Mouse (Mus musculus): ENCODE results near the gene Itga2b. TPM values are rescaled to one million over a fixed set of nuclear protein-coding genes. Genes with fewer than 3 reads are reported as not detected.

Itga2b gene
- polyA plus RNA-seq, 1 experiment = 3.4 TPM

- no peak for TF ChIP-seq POLR2A (IDR thresholded peaks at IDR 0.05; ENCODE audit: control insufficient read depth, low read depth, low read length)
- TF ChIP-seq CTCF (IDR thresholded peaks at IDR 0.05; ENCODE audit: control insufficient read depth, insufficient read depth, insufficient replicate concordance, low read depth, low read length) = no peak
- Histone ChIP-seq H3K27ac (ENCODE audit: control insufficient read depth, insufficient read depth, low read depth, low read length) (no peak overlapping the region), H3K36me3 (ENCODE audit: control insufficient read depth, insufficient read depth, low read length) (no peaks in the 10 kb centered on the region)
Observed at GRCm38 (mm10) chr11:102494063-102494650, 24.2 kb upstream of the Itga2b start.

GRCm38 (mm10) chr11:102493241-102493640, 23.3 kb upstream of the Itga2b start:
- Histone ChIP-seq H3K4me1 (ENCODE audit: control insufficient read depth, insufficient read depth, low read length) (no peaks in the 10 kb centered on the region), H3K27ac (ENCODE audit: control insufficient read depth, insufficient read depth, low read depth, low read length) (no peak overlapping the region), H3K4me3 (ENCODE audit: control insufficient read depth, low read depth, low read length) (no peak overlapping the region), H3K36me3 (ENCODE audit: control insufficient read depth, insufficient read depth, low read length) (no peaks in the 10 kb centered on the region), H3K27me3 (ENCODE audit: control insufficient read depth, insufficient read depth, low read length) (no peaks in the 10 kb centered on the region)
- no peak for TF ChIP-seq CTCF (IDR thresholded peaks at IDR 0.05; ENCODE audit: control insufficient read depth, insufficient read depth, insufficient replicate concordance, low read depth, low read length)
- no peak for TF ChIP-seq POLR2A (IDR thresholded peaks at IDR 0.05; ENCODE audit: control insufficient read depth, low read depth, low read length)

More at GRCm38 (mm10) chr11:102494063-102494650, 24.2 kb upstream of the Itga2b start:
- no peak overlapping the region for H3K4me3 ChIP-seq (ENCODE audit: control insufficient read depth, low read depth, low read length)
- no peaks in the 10 kb centered on the region for H3K4me1 ChIP-seq (ENCODE audit: control insufficient read depth, insufficient read depth, low read length)
- H3K27me3 ChIP-seq (ENCODE audit: control insufficient read depth, insufficient read depth, low read length) = no peaks in the 10 kb centered on the region

GRCm38 (mm10) chr11:102487901-102488300, 18.0 kb upstream of the Itga2b start:
- Histone ChIP-seq H3K27me3 (ENCODE audit: control insufficient read depth, insufficient read depth, low read length) (no peaks in the 10 kb centered on the region), H3K4me3 (ENCODE audit: control insufficient read depth, low read depth, low read length) (no peak overlapping the region), H3K4me1 (ENCODE audit: control insufficient read depth, insufficient read depth, low read length) (no peaks in the 10 kb centered on the region), H3K27ac (ENCODE audit: control insufficient read depth, insufficient read depth, low read depth, low read length) (no peak overlapping the region), H3K36me3 (ENCODE audit: control insufficient read depth, insufficient read depth, low read length) (no peaks in the 10 kb centered on the region; the same call in 1 of the 2 replicates)
- TF ChIP-seq CTCF (IDR thresholded peaks at IDR 0.05; ENCODE audit: control insufficient read depth, insufficient read depth, insufficient replicate concordance, low read depth, low read length) (no peak), POLR2A (IDR thresholded peaks at IDR 0.05; ENCODE audit: control insufficient read depth, low read depth, low read length) (no peak)

- no peak overlapping the region for H3K27ac ChIP-seq (ENCODE audit: control insufficient read depth, insufficient read depth, low read depth, low read length)
- no peaks in the 10 kb centered on the region for H3K4me1 ChIP-seq (ENCODE audit: control insufficient read depth, insufficient read depth, low read length)
- H3K27me3 ChIP-seq (ENCODE audit: control insufficient read depth, insufficient read depth, low read length) = no peaks in the 10 kb centered on the region
- no peaks in the 10 kb centered on the region; the same call in 1 of the 2 replicates for H3K36me3 ChIP-seq (ENCODE audit: control insufficient read depth, insufficient read depth, low read length)
- TF ChIP-seq CTCF (IDR thresholded peaks at IDR 0.05; ENCODE audit: control insufficient read depth, insufficient read depth, insufficient replicate concordance, low read depth, low read length) (peak; percentile 13; the same call in 1 of the 2 replicates), POLR2A (IDR thresholded peaks at IDR 0.05; ENCODE audit: control insufficient read depth, low read depth, low read length) (no peak)
- H3K4me3 ChIP-seq (ENCODE audit: control insufficient read depth, low read depth, low read length) = no peak overlapping the region
Observed at GRCm38 (mm10) chr11:102486733-102487386, 16.9 kb upstream of the Itga2b start.

GRCm38 (mm10) chr11:102481779-102482178, 11.9 kb upstream of the Itga2b start:
- TF ChIP-seq CTCF (IDR thresholded peaks at IDR 0.05; ENCODE audit: control insufficient read depth, insufficient read depth, insufficient replicate concordance, low read depth, low read length) (no peak), POLR2A (IDR thresholded peaks at IDR 0.05; ENCODE audit: control insufficient read depth, low read depth, low read length) (no peak)
- Histone ChIP-seq H3K4me3 (ENCODE audit: control insufficient read depth, low read depth, low read length) (no peak overlapping the region), H3K4me1 (ENCODE audit: control insufficient read depth, insufficient read depth, low read length) (no peaks in the 10 kb centered on the region), H3K27me3 (ENCODE audit: control insufficient read depth, insufficient read depth, low read length) (no peaks in the 10 kb centered on the region), H3K27ac (ENCODE audit: control insufficient read depth, insufficient read depth, low read depth, low read length) (no peak overlapping the region), H3K36me3 (ENCODE audit: control insufficient read depth, insufficient read depth, low read length) (peaks cover 6% of the 10 kb centered on the region; the same call in 1 of the 2 replicates)

GRCm38 (mm10) chr11:102480897-102481296, 11.0 kb upstream of the Itga2b start:
- TF ChIP-seq POLR2A (IDR thresholded peaks at IDR 0.05; ENCODE audit: control insufficient read depth, low read depth, low read length) = no peak
- no peak for TF ChIP-seq CTCF (IDR thresholded peaks at IDR 0.05; ENCODE audit: control insufficient read depth, insufficient read depth, insufficient replicate concordance, low read depth, low read length)
- Histone ChIP-seq H3K27me3 (ENCODE audit: control insufficient read depth, insufficient read depth, low read length) (no peaks in the 10 kb centered on the region), H3K4me1 (ENCODE audit: control insufficient read depth, insufficient read depth, low read length) (no peaks in the 10 kb centered on the region), H3K4me3 (ENCODE audit: control insufficient read depth, low read depth, low read length) (no peak overlapping the region), H3K27ac (ENCODE audit: control insufficient read depth, insufficient read depth, low read depth, low read length) (no peak overlapping the region), H3K36me3 (ENCODE audit: control insufficient read depth, insufficient read depth, low read length) (peaks cover 6% of the 10 kb centered on the region; the same call in 1 of the 2 replicates)

GRCm38 (mm10) chr11:102480111-102480510, 10.2 kb upstream of the Itga2b start:
- no peak overlapping the region for H3K4me3 ChIP-seq (ENCODE audit: control insufficient read depth, low read depth, low read length)
- no peaks in the 10 kb centered on the region for H3K27me3 ChIP-seq (ENCODE audit: control insufficient read depth, insufficient read depth, low read length)
- no peak for TF ChIP-seq CTCF (IDR thresholded peaks at IDR 0.05; ENCODE audit: control insufficient read depth, insufficient read depth, insufficient replicate concordance, low read depth, low read length)
- H3K4me1 ChIP-seq (ENCODE audit: control insufficient read depth, insufficient read depth, low read length) = no peaks in the 10 kb centered on the region
- peaks cover 6% of the 10 kb centered on the region; the same call in 1 of the 2 replicates for H3K36me3 ChIP-seq (ENCODE audit: control insufficient read depth, insufficient read depth, low read length)
- H3K27ac ChIP-seq (ENCODE audit: control insufficient read depth, insufficient read depth, low read depth, low read length) = no peak overlapping the region
